Mouse (Mus musculus) kidney, embryonic 14.5 days (tissue): ENCODE measurements around the gene Man1a2. TPM values are rescaled to one million over a fixed set of nuclear protein-coding genes. Genes with fewer than 3 reads are reported as not detected.

ENCODE experiments used
- ATAC-seq: fragments of 200-750 bp; cut with Nextera tagmentation; 2 replicates; pipeline ENCODE4 v1.8.0; 2017; ENCODE audit warnings: moderate number of reproducible peaks, mild to moderate bottlenecking, moderate TSS enrichment, moderate library complexity; ENCODE audit not compliant: low FRiP score, low TSS enrichment
- H3K27ac ChIP-seq: fragments of 300-500 bp; sonication (generic); 2 replicates; pipeline ENCODE4 v1.5.1; 2014; ENCODE audit warnings: low read depth, mild to moderate bottlenecking, low read length, moderate library complexity, mixed read lengths
- H3K27me3 ChIP-seq: fragments of 300-500 bp; sonication (generic); 2 replicates; pipeline ENCODE4 v1.6.1; 2014; ENCODE audit warnings: mild to moderate bottlenecking, low read length; ENCODE audit not compliant: control insufficient read depth, insufficient read depth
- H3K36me3 ChIP-seq: fragments of 300-500 bp; sonication (generic); 2 replicates; pipeline ENCODE4 v1.6.1; 2014; ENCODE audit warnings: low read length, mixed read lengths; ENCODE audit not compliant: control insufficient read depth, insufficient read depth
- H3K4me1 ChIP-seq: fragments of 300-500 bp; sonication (generic); 2 replicates; pipeline ENCODE4 v1.6.1; 2014; ENCODE audit warnings: low read length, mixed read lengths; ENCODE audit not compliant: control insufficient read depth, insufficient read depth
- H3K4me2 ChIP-seq: fragments of 300-500 bp; sonication (generic); replicated peaks from 2 replicates; pipeline ENCODE4 v1.6.1; 2014; ENCODE audit warnings: low read depth, mild to moderate bottlenecking, low read length
- H3K4me3 ChIP-seq: fragments of 300-500 bp; sonication (generic); 2 replicates; pipeline ENCODE4 v1.5.1; 2014; ENCODE audit warnings: mild to moderate bottlenecking, low read length
- H3K9ac ChIP-seq: fragments of 300-500 bp; sonication (generic); 2 replicates; pipeline ENCODE4 v1.6.1; 2014; ENCODE audit warnings: low read depth, mild to moderate bottlenecking, low read length, moderate library complexity
- H3K9me3 ChIP-seq: fragments of 300-500 bp; sonication (generic); 2 replicates; pipeline ENCODE4 v1.6.1; 2016; ENCODE audit warnings: low read length; ENCODE audit not compliant: control insufficient read depth
- WGBS: fragments of 180-500 bp; shearing (Covaris S2); extraction: QIAGEN DNeasy Blood & Tissue Kit; methylation state at CpG from one replicate; pipeline ENCODE4 v1.1.7; 2014; 5-methylcytosine and 5-hydroxymethylcytosine counted together
- polyA plus RNA-seq: library from polyadenylated mRNA; unstranded; fragments of >200 nt; fragmentation: Nextera tagmentation; extraction: Ambion mirVana; gene quantifications from 2 replicates; pipeline ENCODE4 v1.2.1, GENCODE M21; 2014

Man1a2 gene
- polyA plus RNA-seq, 1 experiment from 2014 or later: 102 TPM

- 49% methylated on average over 3 of the region's 3 CpGs for WGBS
- Histone ChIP-seq H3K9me3 (no peaks in the 10 kb centered on the region), H3K36me3 (no peaks in the 10 kb centered on the region), H3K27me3 (no peaks in the 10 kb centered on the region), H3K4me2 (no peak overlapping the region), H3K4me3 (no peak overlapping the region), H3K27ac (no peak overlapping the region), H3K4me1 (no peaks in the 10 kb centered on the region), H3K9ac (no peak overlapping the region)
- ATAC-seq: no peak
Measured at GRCm38 (mm10) chr3:100535298-100535697, 150.0 kb downstream of the Man1a2 start.

GRCm38 (mm10) chr3:100534394-100534793 is 150.9 kb downstream of the Man1a2 start:
- H3K4me3 ChIP-seq: no peak overlapping the region
- no peaks in the 10 kb centered on the region for H3K36me3 ChIP-seq
- no peaks in the 10 kb centered on the region for H3K27me3 ChIP-seq
- 85% methylated on average over 3 of the region's 3 CpGs for WGBS
- no peak overlapping the region for H3K27ac ChIP-seq
- no peak overlapping the region for H3K9ac ChIP-seq
- ATAC-seq: no peak
- H3K4me1 ChIP-seq: no peaks in the 10 kb centered on the region
- H3K9me3 ChIP-seq: no peaks in the 10 kb centered on the region
- no peak overlapping the region for H3K4me2 ChIP-seq

GRCm38 (mm10) chr3:100533429-100533828 is 151.9 kb downstream of the Man1a2 start:
- Histone ChIP-seq H3K4me1 (no peaks in the 10 kb centered on the region), H3K4me3 (no peak overlapping the region), H3K9me3 (no peaks in the 10 kb centered on the region), H3K4me2 (no peak overlapping the region), H3K36me3 (no peaks in the 10 kb centered on the region), H3K27ac (no peak overlapping the region), H3K27me3 (no peaks in the 10 kb centered on the region), H3K9ac (no peak overlapping the region)
- ATAC-seq: no peak

GRCm38 (mm10) chr3:100530919-100531318 is 154.4 kb downstream of the Man1a2 start:
- H3K4me2 ChIP-seq: no peak overlapping the region
- H3K36me3 ChIP-seq: no peaks in the 10 kb centered on the region
- no peaks in the 10 kb centered on the region for H3K4me1 ChIP-seq
- WGBS: 93% methylated on average over 5 of the region's 5 CpGs
- H3K27ac ChIP-seq: no peak overlapping the region
- ATAC-seq: no peak
- no peaks in the 10 kb centered on the region for H3K9me3 ChIP-seq
- no peaks in the 10 kb centered on the region for H3K27me3 ChIP-seq
- no peak overlapping the region for H3K4me3 ChIP-seq
- H3K9ac ChIP-seq: no peak overlapping the region

GRCm38 (mm10) chr3:100530244-100530788 is 155.0 kb downstream of the Man1a2 start:
- ATAC-seq: no peak
- Histone ChIP-seq H3K27ac (no peak overlapping the region), H3K4me3 (no peak overlapping the region), H3K4me1 (no peaks in the 10 kb centered on the region), H3K36me3 (no peaks in the 10 kb centered on the region), H3K9me3 (no peaks in the 10 kb centered on the region), H3K4me2 (no peak overlapping the region), H3K9ac (no peak overlapping the region), H3K27me3 (no peaks in the 10 kb centered on the region)
- 85% methylated on average over 7 of the region's 7 CpGs for WGBS

GRCm38 (mm10) chr3:100522671-100523070 is 162.6 kb downstream of the Man1a2 start:
- Histone ChIP-seq H3K4me1 (no peaks in the 10 kb centered on the region), H3K27ac (no peak overlapping the region), H3K4me2 (no peak overlapping the region), H3K9ac (no peak overlapping the region), H3K27me3 (no peaks in the 10 kb centered on the region), H3K4me3 (no peak overlapping the region), H3K9me3 (no peaks in the 10 kb centered on the region), H3K36me3 (no peaks in the 10 kb centered on the region)
- no peak for ATAC-seq
- WGBS: 78% methylated on average over 7 of the region's 7 CpGs

GRCm38 (mm10) chr3:100521626-100522025 is 163.7 kb downstream of the Man1a2 start:
- WGBS: 57% methylated on average over 1 of the region's 1 CpGs
- Histone ChIP-seq H3K27me3 (no peaks in the 10 kb centered on the region), H3K4me1 (no peaks in the 10 kb centered on the region), H3K9ac (no peak overlapping the region), H3K27ac (no peak overlapping the region), H3K36me3 (no peaks in the 10 kb centered on the region), H3K4me3 (no peak overlapping the region), H3K4me2 (no peak overlapping the region), H3K9me3 (no peaks in the 10 kb centered on the region)
- no peak for ATAC-seq

GRCm38 (mm10) chr3:100515754-100516141 is 169.6 kb downstream of the Man1a2 start:
- Histone ChIP-seq H3K9me3 (no peaks in the 10 kb centered on the region), H3K36me3 (no peaks in the 10 kb centered on the region), H3K27me3 (no peaks in the 10 kb centered on the region), H3K4me2 (no peak overlapping the region), H3K27ac (no peak overlapping the region), H3K4me3 (no peak overlapping the region), H3K4me1 (no peaks in the 10 kb centered on the region), H3K9ac (no peak overlapping the region)
- ATAC-seq: no peak
- WGBS: 84% methylated on average over 5 of the region's 5 CpGs

- H3K4me3 ChIP-seq: no peak overlapping the region
- H3K4me2 ChIP-seq: no peak overlapping the region
- no peak for ATAC-seq
- no peaks in the 10 kb centered on the region for H3K36me3 ChIP-seq
- WGBS: 79% methylated on average over 8 of the region's 8 CpGs
- no peak overlapping the region for H3K27ac ChIP-seq
- H3K27me3 ChIP-seq: no peaks in the 10 kb centered on the region
- H3K4me1 ChIP-seq: no peaks in the 10 kb centered on the region
- H3K9ac ChIP-seq: no peak overlapping the region
- no peaks in the 10 kb centered on the region for H3K9me3 ChIP-seq
Measured at GRCm38 (mm10) chr3:100515093-100515753, 170.1 kb downstream of the Man1a2 start.
